Mouse (Mus musculus) testis, adult 2 months (tissue): ENCODE measurements around the gene Thsd7a.

Experiments used
- CTCF ChIP-seq: fragments of 200-500 bp; IDR thresholded peaks from 2 replicates; pipeline ENCODE4 v1.5.1; 2012; ENCODE audit warnings: low read depth, mild to moderate bottlenecking, inconsistent platforms, low read length, moderate library complexity; ENCODE audit not compliant: control insufficient read depth, insufficient read depth, insufficient replicate concordance
- POLR2A ChIP-seq: fragments of 200-500 bp; IDR thresholded peaks from 2 replicates; pipeline ENCODE4 v1.6.1; 2012; ENCODE audit warnings: low read depth, mild to moderate bottlenecking, inconsistent platforms, low read length, moderate library complexity; ENCODE audit not compliant: control insufficient read depth

- TF ChIP-seq POLR2A (no peak), CTCF (no peak)
Observed at GRCm38 (mm10) chr6:12416976-12417375, 332.2 kb downstream of the Thsd7a start.
